Comparison of ENCODE assay signal across 16 mouse cellular contexts in the genomic region with DNA sequence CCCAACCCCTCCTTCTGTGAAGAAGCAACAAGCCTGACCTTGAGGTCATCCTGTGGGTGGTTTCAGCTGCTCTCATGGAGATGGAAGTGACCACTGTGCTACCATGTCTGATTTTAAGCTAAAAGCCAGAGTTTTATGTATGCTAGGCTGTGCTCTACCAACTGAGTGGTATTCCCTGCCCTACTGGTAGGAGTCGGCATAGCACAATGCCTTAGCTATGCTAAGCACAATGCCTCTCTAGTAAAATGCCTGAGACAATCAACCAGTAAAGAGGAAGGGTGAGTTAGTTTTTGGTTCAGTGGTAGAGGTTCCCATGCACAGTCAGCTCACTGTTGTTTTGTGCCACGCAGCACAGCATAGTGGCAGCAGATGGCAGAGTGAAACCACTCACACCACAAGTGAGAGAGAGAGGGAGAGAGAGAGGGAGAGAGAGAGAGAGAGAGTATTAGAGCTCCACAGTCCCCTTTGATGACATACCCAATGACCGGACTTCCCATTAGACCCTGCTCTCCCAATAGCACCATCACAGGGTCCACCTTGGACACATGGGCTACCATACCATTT. TPM values are rescaled to one million over a fixed set of nuclear protein-coding genes. Genes with fewer than 3 reads are reported as not detected.
DNase-seq lines count a peak whose midpoint lies in the region; ATAC-seq and TF ChIP-seq lines count a peak whose summit lies in the region.
"Had no signal": no experiment of that assay in that cellular context is flagged by ENCODE, and none has a peak within 500 bp of the region (broad histone marks: within the 10 kb centered on the region; RNA-seq: fewer than 3 reads in every experiment).

No protein-coding gene starts in this region.

- peak; percentile 31; the same call in 1 of the 2 replicates for TF ChIP-seq CTCF in kidney, postnatal 0 days (IDR thresholded peaks at IDR 0.05; ENCODE audit: low read depth)

- 76% methylated on average over 3 of the region's 3 CpGs for WGBS in embryonic facial prominence, embryonic 13.5 days
- 80% methylated on average over 3 of the region's 3 CpGs for WGBS in embryonic facial prominence, embryonic 10.5 days
- WGBS in kidney, postnatal 0 days = 78% methylated on average over 3 of the region's 3 CpGs

- peaks cover 19% of the 10 kb centered on the region for H3K4me1 ChIP-seq in embryonic facial prominence, embryonic 13.5 days
- H3K4me1 ChIP-seq in embryonic facial prominence, embryonic 10.5 days = peaks cover 16% of the 10 kb centered on the region
- H3K4me1 ChIP-seq in kidney, postnatal 0 days (replicated peaks; ENCODE audit: insufficient read depth, low read length) = no peaks in the 10 kb centered on the region
- H3K4me1 ChIP-seq: neural tube, embryonic 15.5 days had no signal

- H3K27me3 ChIP-seq in embryonic facial prominence, embryonic 13.5 days = no peaks in the 10 kb centered on the region
- H3K27me3 ChIP-seq in embryonic facial prominence, embryonic 10.5 days (replicated peaks; ENCODE audit: low read depth, poor library complexity, severe bottlenecking) = no peaks in the 10 kb centered on the region
- no peaks in the 10 kb centered on the region for H3K27me3 ChIP-seq in kidney, postnatal 0 days (ENCODE audit: insufficient read depth, low read length)
- H3K27me3 ChIP-seq: neural tube, embryonic 15.5 days had no signal

- H3K36me3 ChIP-seq in embryonic facial prominence, embryonic 13.5 days = no peaks in the 10 kb centered on the region
- no peaks in the 10 kb centered on the region for H3K36me3 ChIP-seq in embryonic facial prominence, embryonic 10.5 days (replicated peaks)
- no peaks in the 10 kb centered on the region for H3K36me3 ChIP-seq in kidney, postnatal 0 days (ENCODE audit: insufficient read depth, low read length)
- H3K36me3 ChIP-seq: forebrain, embryonic 10.5 days; neural tube, embryonic 15.5 days had no signal

- no peak for DNase-seq in embryonic facial prominence, embryonic 10.5 days (ENCODE audit: low spot score)
- no peak for DNase-seq in kidney, postnatal 0 days (ENCODE audit: low spot score)
- no peak for DNase-seq in kidney, adult 18-20 months
- DNase-seq in thymus, postnatal 4 days = peak; percentile 33
- DNase-seq in thymus, postnatal 25 days = no peak
- DNase-seq in spleen, adult 18-20 months = no peak
- no peak for DNase-seq in cerebellum, postnatal 25 days
- DNase-seq: adrenal gland, postnatal 14 days; cerebellum, postnatal 10 days; heart, postnatal 10 days; retina, postnatal 1 day; thymus, postnatal 14 days had no signal

- H3K4me3 ChIP-seq in embryonic facial prominence, embryonic 13.5 days = no peak overlapping the region
- no peak overlapping the region for H3K4me3 ChIP-seq in embryonic facial prominence, embryonic 10.5 days
- no peak overlapping the region for H3K4me3 ChIP-seq in kidney, postnatal 0 days (replicated peaks; ENCODE audit: low read depth, low read length)
- H3K4me3 ChIP-seq: forebrain, embryonic 10.5 days; neural tube, embryonic 15.5 days had no signal

- ATAC-seq in embryonic facial prominence, embryonic 13.5 days (ENCODE audit: insufficient number of reproducible peaks, insufficient read depth, low FRiP score, low TSS enrichment, low read depth) = no peak; the same call in 1 of the 2 replicates
- ATAC-seq in kidney, postnatal 0 days (replicated peaks; ENCODE audit: low FRiP score, low read depth) = no peak; the same call in 1 of the 2 replicates
- ATAC-seq: inflammation-experienced regulatory T-cells, adult 6 months had no signal

- H3K9ac ChIP-seq in embryonic facial prominence, embryonic 13.5 days = no peak overlapping the region
- H3K9ac ChIP-seq in kidney, postnatal 0 days (ENCODE audit: low read depth, low read length) = no peak overlapping the region
- H3K9ac ChIP-seq: neural tube, embryonic 15.5 days had no signal

- peak overlapping the region; percentile 64; the same call in 1 of the 2 replicates for H3K27ac ChIP-seq in embryonic facial prominence, embryonic 13.5 days
- H3K27ac ChIP-seq in embryonic facial prominence, embryonic 10.5 days (replicated peaks) = no peak overlapping the region
- no peak overlapping the region for H3K27ac ChIP-seq in kidney, postnatal 0 days
- H3K27ac ChIP-seq: forebrain, embryonic 10.5 days; neural tube, embryonic 15.5 days had no signal

- no peak overlapping the region for H3K4me2 ChIP-seq in embryonic facial prominence, embryonic 13.5 days
- no peak overlapping the region for H3K4me2 ChIP-seq in kidney, postnatal 0 days (ENCODE audit: low read length)
- H3K4me2 ChIP-seq: neural tube, embryonic 15.5 days had no signal

- H3K9me3 ChIP-seq in embryonic facial prominence, embryonic 13.5 days = no peaks in the 10 kb centered on the region; the same call in 1 of the 2 replicates
- H3K9me3 ChIP-seq in embryonic facial prominence, embryonic 10.5 days = no peaks in the 10 kb centered on the region
- no peaks in the 10 kb centered on the region for H3K9me3 ChIP-seq in kidney, postnatal 0 days (replicated peaks; ENCODE audit: low read length)
- H3K9me3 ChIP-seq: forebrain, embryonic 10.5 days; neural tube, embryonic 15.5 days had no signal

RNA-seq across cellular contexts. Expression of a gene that starts 23.5 kb away (rescaled TPM):
- polyA plus RNA-seq in embryonic facial prominence, embryonic 13.5 days (2015; fragmentation: Nextera tagmentation; extraction: Ambion mirVana) = 135 and 144 TPM in 2 replicates
- polyA plus RNA-seq in embryonic facial prominence, embryonic 10.5 days (2016; fragmentation: Nextera tagmentation; extraction: Ambion mirVana) = 161 and 162 TPM in 2 replicates
- 101 TPM in 2 replicates for polyA plus RNA-seq in kidney, postnatal 0 days (2015; fragmentation: Nextera tagmentation; extraction: Ambion mirVana)

RNA-seq across cellular contexts. Expression of a gene that starts 24.0 kb away (rescaled TPM):
- 3.0 and 3.3 TPM in 2 replicates for polyA plus RNA-seq in embryonic facial prominence, embryonic 13.5 days (2015; fragmentation: Nextera tagmentation; extraction: Ambion mirVana)
- 2.7 and 3.1 TPM in 2 replicates for polyA plus RNA-seq in embryonic facial prominence, embryonic 10.5 days (2016; fragmentation: Nextera tagmentation; extraction: Ambion mirVana)
- 2.5 and 2.9 TPM in 2 replicates for polyA plus RNA-seq in kidney, postnatal 0 days (2015; fragmentation: Nextera tagmentation; extraction: Ambion mirVana)
